Mouse (Mus musculus) CH12.LX (cell line): Measurements from ENCODE around the gene Rhbdf2.

Experiments used
- CTCF ChIP-seq, 2 experiments: IDR thresholded peaks in 1 of 2; conservative IDR thresholded peaks in 1 of 2; 2 replicates each; pipeline ENCODE4 v1.5.1; 2011 to 2012; ENCODE audit warnings: low read depth in 2 of 2, low read length in 2 of 2, improper control_type of control experiment in 1 of 2, inconsistent platforms in 1 of 2, mild to moderate bottlenecking in 1 of 2, moderate library complexity in 1 of 2
- EP300 ChIP-seq: IDR thresholded peaks from 2 replicates; pipeline ENCODE4 v1.6.1; 2011; ENCODE audit warnings: low read length, improper control_type of control experiment
- NELFE ChIP-seq: IDR thresholded peaks from 2 replicates; pipeline ENCODE4 v1.6.1; 2011; ENCODE audit warnings: low read depth, low read length, improper control_type of control experiment
- NRF1 ChIP-seq: IDR thresholded peaks from 2 replicates; pipeline ENCODE4 v1.6.1; 2014; ENCODE audit warnings: low read depth, mild to moderate bottlenecking, inconsistent platforms, low read length, improper control_type of control experiment, moderate library complexity
- RAD21 ChIP-seq: IDR thresholded peaks from 2 replicates; pipeline ENCODE4 v1.6.1; 2011; ENCODE audit warnings: low read depth, mild to moderate bottlenecking, low read length, improper control_type of control experiment, moderate library complexity
- ZC3H11A ChIP-seq: IDR thresholded peaks from 2 replicates; pipeline ENCODE4 v1.6.1; 2012; ENCODE audit warnings: low read depth, mild to moderate bottlenecking, inconsistent platforms, low read length, improper control_type of control experiment

- TF ChIP-seq NRF1 (no peak), CTCF (conservative IDR thresholded peaks at IDR 0.05 in 1 of 2, IDR thresholded peaks at IDR 0.05 in 1 of 2; ENCODE audit: low read depth in 2 of 2, low read length in 2 of 2) (no peak), RAD21 (no peak), NELFE (no peak), EP300 (no peak), ZC3H11A (no peak)
Observed at GRCm38 (mm10) chr11:116644225-116645112, 17.6 kb upstream of the Rhbdf2 start.
